Mouse (Mus musculus): ENCODE results near the gene Pth1r. TPM values are rescaled to one million over a fixed set of nuclear protein-coding genes. Genes with fewer than 3 reads are reported as not detected.

The Pth1r gene
- polyA plus RNA-seq, 1 experiment from 2014 or later, result 2.5 TPM

GRCm38 (mm10) chr9:110701114-110702032 lies 45.6 kb downstream of the Pth1r start:
- 76% methylated on average over 12 of the region's 12 CpGs for WGBS (ENCODE audit: insufficient replicate concordance)
- Histone ChIP-seq H3K36me3 (ENCODE audit: control insufficient read depth, insufficient read depth) (0 out of 2 replicates have a peak, but pooled peaks cover 2% of the 10 kb centered on the region), H3K4me3 (ENCODE audit: low read depth, low read length) (no peak overlapping the region), H3K9ac (ENCODE audit: low read depth, low read length) (no peak overlapping the region), H3K27me3 (ENCODE audit: control insufficient read depth, insufficient read depth, low read depth, low read length) (no peaks in the 10 kb centered on the region), H3K4me2 (ENCODE audit: low read depth, low read length) (no peak overlapping the region), H3K27ac (ENCODE audit: low read length) (no peak overlapping the region), H3K9me3 (replicated peaks; ENCODE audit: control insufficient read depth, low read length) (no peaks in the 10 kb centered on the region), H3K4me1 (ENCODE audit: control insufficient read depth, low read depth, low read length) (peaks cover 19% of the 10 kb centered on the region)
- ATAC-seq (ENCODE audit: low read depth), result no peak

DNA sequence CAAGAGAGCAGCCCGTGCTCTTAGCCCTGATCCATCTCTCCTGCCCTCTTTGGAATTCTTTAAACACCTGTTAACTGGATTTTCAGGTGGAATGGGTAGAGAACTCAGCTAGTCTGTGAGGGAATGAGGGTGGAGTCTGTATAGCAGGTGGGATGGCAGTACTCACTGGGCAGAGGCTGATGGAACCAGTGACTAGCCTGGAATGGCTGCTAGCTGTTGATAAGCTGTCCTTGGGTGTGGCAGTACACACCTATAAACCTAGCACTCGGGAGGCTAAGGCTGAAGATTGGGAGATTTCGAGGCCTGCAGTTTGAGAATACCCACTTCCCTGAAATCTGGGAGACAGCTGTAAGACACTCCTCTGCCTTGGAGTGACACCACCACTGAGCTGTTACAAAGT lies 47.4 kb downstream of the Pth1r start:
- WGBS (ENCODE audit: insufficient replicate concordance), result 47% methylated on average over 3 of the region's 3 CpGs
- Histone ChIP-seq H3K9me3 (replicated peaks; ENCODE audit: control insufficient read depth, low read length) (no peaks in the 10 kb centered on the region), H3K4me2 (ENCODE audit: low read depth, low read length) (0 out of 2 replicates have a peak overlapping the region, but pooled peaks have one; percentile 3), H3K4me3 (ENCODE audit: low read depth, low read length) (no peak overlapping the region), H3K27me3 (ENCODE audit: control insufficient read depth, insufficient read depth, low read depth, low read length) (no peaks in the 10 kb centered on the region), H3K27ac (ENCODE audit: low read length) (peak overlapping the region; percentile 64; the same call in 1 of the 2 replicates), H3K4me1 (ENCODE audit: control insufficient read depth, low read depth, low read length) (peaks cover 19% of the 10 kb centered on the region), H3K9ac (ENCODE audit: low read depth, low read length) (no peak overlapping the region), H3K36me3 (ENCODE audit: control insufficient read depth, insufficient read depth) (0 out of 2 replicates have a peak, but pooled peaks cover 2% of the 10 kb centered on the region)
- peak; percentile 97 for ATAC-seq (ENCODE audit: low read depth)

DNA sequence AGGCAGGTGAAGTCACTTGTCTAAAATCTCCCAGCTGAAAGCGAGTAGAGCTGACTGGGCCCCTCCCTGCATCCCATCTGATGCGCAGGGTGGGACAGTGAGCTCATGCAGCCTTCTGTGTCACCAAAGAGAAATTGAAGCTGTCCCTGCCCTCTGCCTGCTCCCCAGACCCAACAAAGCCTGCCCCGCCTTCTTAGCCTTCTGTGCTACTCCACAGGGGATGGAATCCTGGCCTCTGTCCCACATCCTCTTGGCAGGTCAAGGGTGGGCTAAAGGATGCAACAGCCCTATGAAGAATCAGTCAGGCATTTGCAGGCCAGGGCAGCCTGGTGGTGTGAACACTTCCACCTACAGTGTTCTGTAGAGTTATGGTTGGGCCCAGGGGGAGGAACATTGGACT lies 49.5 kb downstream of the Pth1r start:
- Histone ChIP-seq H3K4me1 (ENCODE audit: control insufficient read depth, low read depth, low read length) (peaks cover 15% of the 10 kb centered on the region), H3K4me3 (ENCODE audit: low read depth, low read length) (no peak overlapping the region), H3K27me3 (ENCODE audit: control insufficient read depth, insufficient read depth, low read depth, low read length) (no peaks in the 10 kb centered on the region), H3K9ac (ENCODE audit: low read depth, low read length) (no peak overlapping the region), H3K27ac (ENCODE audit: low read length) (no peak overlapping the region), H3K36me3 (ENCODE audit: control insufficient read depth, insufficient read depth) (0 out of 2 replicates have a peak, but pooled peaks cover 2% of the 10 kb centered on the region), H3K9me3 (replicated peaks; ENCODE audit: control insufficient read depth, low read length) (no peaks in the 10 kb centered on the region), H3K4me2 (ENCODE audit: low read depth, low read length) (no peak overlapping the region)
- no peak for ATAC-seq (ENCODE audit: low read depth)
- 66% methylated on average over 3 of the region's 3 CpGs for WGBS (ENCODE audit: insufficient replicate concordance)

- Histone ChIP-seq H3K9ac (ENCODE audit: low read depth, low read length) (no peak overlapping the region), H3K9me3 (replicated peaks; ENCODE audit: control insufficient read depth, low read length) (no peaks in the 10 kb centered on the region), H3K36me3 (ENCODE audit: control insufficient read depth, insufficient read depth) (0 out of 2 replicates have a peak, but pooled peaks cover 2% of the 10 kb centered on the region), H3K4me2 (ENCODE audit: low read depth, low read length) (no peak overlapping the region), H3K27ac (ENCODE audit: low read length) (no peak overlapping the region), H3K27me3 (ENCODE audit: control insufficient read depth, insufficient read depth, low read depth, low read length) (no peaks in the 10 kb centered on the region), H3K4me3 (ENCODE audit: low read depth, low read length) (no peak overlapping the region), H3K4me1 (ENCODE audit: control insufficient read depth, low read depth, low read length) (peaks cover 15% of the 10 kb centered on the region)
- 81% methylated on average over 5 of the region's 5 CpGs for WGBS (ENCODE audit: insufficient replicate concordance)
- no peak for ATAC-seq (ENCODE audit: low read depth)
Observed at GRCm38 (mm10) chr9:110696427-110696826, 50.5 kb downstream of the Pth1r start.

- Histone ChIP-seq H3K4me1 (ENCODE audit: control insufficient read depth, low read depth, low read length) (peaks cover 11% of the 10 kb centered on the region), H3K27ac (ENCODE audit: low read length) (no peak overlapping the region), H3K9me3 (replicated peaks; ENCODE audit: control insufficient read depth, low read length) (no peaks in the 10 kb centered on the region), H3K4me2 (ENCODE audit: low read depth, low read length) (no peak overlapping the region), H3K27me3 (ENCODE audit: control insufficient read depth, insufficient read depth, low read depth, low read length) (no peaks in the 10 kb centered on the region), H3K36me3 (ENCODE audit: control insufficient read depth, insufficient read depth) (no peaks in the 10 kb centered on the region), H3K4me3 (ENCODE audit: low read depth, low read length) (no peak overlapping the region), H3K9ac (ENCODE audit: low read depth, low read length) (no peak overlapping the region)
- no peak for ATAC-seq (ENCODE audit: low read depth)
- 67% methylated on average over 4 of the region's 4 CpGs for WGBS (ENCODE audit: insufficient replicate concordance)
Observed at GRCm38 (mm10) chr9:110695165-110695755, 51.7 kb downstream of the Pth1r start.

GRCm38 (mm10) chr9:110689261-110689779 lies 57.6 kb downstream of the Pth1r start:
- no peaks in the 10 kb centered on the region for H3K27me3 ChIP-seq (ENCODE audit: control insufficient read depth, insufficient read depth, low read depth, low read length)
- H3K4me1 ChIP-seq (ENCODE audit: control insufficient read depth, low read depth, low read length), result peaks cover 14% of the 10 kb centered on the region
- WGBS (ENCODE audit: insufficient replicate concordance), result 66% methylated on average over 8 of the region's 8 CpGs
- H3K4me3 ChIP-seq (ENCODE audit: low read depth, low read length), result no peak overlapping the region; the same call in 1 of the 2 replicates
- no peak for ATAC-seq (ENCODE audit: low read depth)
- H3K27ac ChIP-seq (ENCODE audit: low read length), result no peak overlapping the region
- H3K4me2 ChIP-seq (ENCODE audit: low read depth, low read length), result peak overlapping the region; percentile 36; the same call in 1 of the 2 replicates
- H3K9ac ChIP-seq (ENCODE audit: low read depth, low read length), result no peak overlapping the region
- H3K36me3 ChIP-seq (ENCODE audit: control insufficient read depth, insufficient read depth), result no peaks in the 10 kb centered on the region
- H3K9me3 ChIP-seq (replicated peaks; ENCODE audit: control insufficient read depth, low read length), result no peaks in the 10 kb centered on the region

DNA sequence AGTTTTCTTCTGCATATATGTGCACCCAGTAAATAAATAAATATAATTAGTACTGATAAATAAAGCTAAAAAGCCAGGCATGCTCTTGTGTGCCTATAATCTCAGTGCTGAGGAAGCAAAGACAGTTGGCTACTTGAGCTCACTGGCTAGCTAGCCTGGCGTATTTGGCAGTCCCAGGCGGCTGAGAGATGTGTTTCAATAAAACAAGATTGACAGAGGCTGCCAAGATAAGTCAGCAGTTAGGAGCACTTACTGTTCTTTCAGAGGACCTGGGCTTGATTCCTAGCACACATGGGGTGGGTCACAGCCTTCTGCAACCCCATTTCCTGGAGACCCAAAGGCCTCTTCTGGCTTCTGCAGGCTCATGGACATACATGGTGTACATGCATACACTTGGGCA lies 59.1 kb downstream of the Pth1r start:
- Histone ChIP-seq H3K9ac (ENCODE audit: low read depth, low read length) (no peak overlapping the region), H3K27ac (ENCODE audit: low read length) (no peak overlapping the region), H3K4me1 (ENCODE audit: control insufficient read depth, low read depth, low read length) (peaks cover 14% of the 10 kb centered on the region), H3K4me3 (ENCODE audit: low read depth, low read length) (no peak overlapping the region), H3K9me3 (replicated peaks; ENCODE audit: control insufficient read depth, low read length) (no peaks in the 10 kb centered on the region), H3K4me2 (ENCODE audit: low read depth, low read length) (no peak overlapping the region), H3K36me3 (ENCODE audit: control insufficient read depth, insufficient read depth) (no peaks in the 10 kb centered on the region), H3K27me3 (ENCODE audit: control insufficient read depth, insufficient read depth, low read depth, low read length) (no peaks in the 10 kb centered on the region)
- WGBS (ENCODE audit: insufficient replicate concordance), result 62% methylated on average over 2 of the region's 2 CpGs
- ATAC-seq (ENCODE audit: low read depth), result no peak

- no peak overlapping the region for H3K9ac ChIP-seq (ENCODE audit: low read depth, low read length)
- peaks cover 18% of the 10 kb centered on the region for H3K4me1 ChIP-seq (ENCODE audit: control insufficient read depth, low read depth, low read length)
- no peak overlapping the region for H3K4me3 ChIP-seq (ENCODE audit: low read depth, low read length)
- WGBS (ENCODE audit: insufficient replicate concordance), result 80% methylated on average over 5 of the region's 5 CpGs
- H3K27ac ChIP-seq (ENCODE audit: low read length), result no peak overlapping the region
- no peaks in the 10 kb centered on the region for H3K36me3 ChIP-seq (ENCODE audit: control insufficient read depth, insufficient read depth)
- H3K4me2 ChIP-seq (ENCODE audit: low read depth, low read length), result no peak overlapping the region
- H3K9me3 ChIP-seq (replicated peaks; ENCODE audit: control insufficient read depth, low read length), result no peaks in the 10 kb centered on the region
- ATAC-seq (ENCODE audit: low read depth), result no peak
- H3K27me3 ChIP-seq (ENCODE audit: control insufficient read depth, insufficient read depth, low read depth, low read length), result no peaks in the 10 kb centered on the region
Observed at GRCm38 (mm10) chr9:110687061-110687460, 59.9 kb downstream of the Pth1r start.

DNA sequence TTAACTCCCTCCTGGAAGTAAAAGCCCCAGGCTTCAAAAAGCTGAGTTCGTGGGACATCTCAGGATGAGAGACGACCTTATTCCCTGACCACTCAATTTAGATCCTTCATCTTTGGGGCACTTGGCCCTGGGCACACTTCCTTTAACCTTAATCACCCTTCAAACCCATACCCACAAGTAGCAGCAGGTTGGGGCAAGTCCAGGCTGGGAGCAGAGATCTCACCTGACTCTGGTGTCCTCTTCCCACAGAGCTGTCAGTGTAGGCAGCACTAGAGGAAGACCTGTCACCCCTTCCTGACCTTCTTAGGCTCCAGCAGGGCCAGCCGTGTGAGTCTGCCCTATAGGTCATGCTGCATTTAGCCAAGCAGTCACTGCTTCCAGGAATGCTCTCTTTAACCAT lies 60.5 kb downstream of the Pth1r start:
- no peaks in the 10 kb centered on the region for H3K9me3 ChIP-seq (replicated peaks; ENCODE audit: control insufficient read depth, low read length)
- WGBS (ENCODE audit: insufficient replicate concordance), result 59% methylated on average over 3 of the region's 3 CpGs
- no peak overlapping the region for H3K4me2 ChIP-seq (ENCODE audit: low read depth, low read length)
- H3K27me3 ChIP-seq (ENCODE audit: control insufficient read depth, insufficient read depth, low read depth, low read length), result no peaks in the 10 kb centered on the region
- no peak overlapping the region for H3K9ac ChIP-seq (ENCODE audit: low read depth, low read length)
- no peak overlapping the region for H3K27ac ChIP-seq (ENCODE audit: low read length)
- H3K4me1 ChIP-seq (ENCODE audit: control insufficient read depth, low read depth, low read length), result peaks cover 22% of the 10 kb centered on the region
- no peak for ATAC-seq (ENCODE audit: low read depth)
- no peaks in the 10 kb centered on the region for H3K36me3 ChIP-seq (ENCODE audit: control insufficient read depth, insufficient read depth)
- no peak overlapping the region for H3K4me3 ChIP-seq (ENCODE audit: low read depth, low read length)

All from liver, embryonic 16.5 days (tissue).